Mouse (Mus musculus) bone marrow, adult 2 months (tissue): ENCODE measurements around the gene Nup62.

ENCODE experiments used
- CTCF ChIP-seq: fragments of 200-500 bp; IDR thresholded peaks from 2 replicates; pipeline ENCODE4 v1.5.1; 2011; ENCODE audit warnings: low read length, control low read depth; ENCODE audit not compliant: control insufficient read depth, insufficient read depth
- POLR2A ChIP-seq: fragments of 200-500 bp; IDR thresholded peaks from 2 replicates; pipeline ENCODE4 v1.6.1; 2011; ENCODE audit warnings: low read depth, mild to moderate bottlenecking, control low read depth, low read length, borderline replicate concordance; ENCODE audit not compliant: control insufficient read depth

DNA sequence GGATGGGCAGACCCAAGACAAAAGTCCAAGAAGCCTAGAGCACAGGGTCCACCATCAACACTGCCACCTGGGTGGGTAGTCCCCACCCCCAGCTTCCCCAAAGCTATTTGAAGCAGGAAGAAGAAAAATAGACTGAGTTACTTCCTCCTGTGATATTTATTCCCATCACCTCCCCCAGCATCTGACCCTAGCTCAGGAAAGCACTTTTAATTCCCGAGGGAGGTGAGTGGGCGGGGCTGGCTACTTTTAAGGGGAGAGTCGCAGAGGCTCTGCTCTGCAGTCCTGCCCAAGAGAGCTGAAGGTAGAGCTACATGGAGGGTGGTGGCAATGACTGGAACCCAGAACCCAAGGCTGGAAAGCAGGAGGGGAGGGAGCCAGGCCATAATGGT is 20.1 kb downstream of the Nup62 start:
- TF ChIP-seq CTCF (no peak), POLR2A (no peak)
